Mouse (Mus musculus) cerebellum, adult 11-12 months (tissue): ENCODE results near the gene Dohh.
A peak's percentile ranks its signal among the peaks of the same experiment; 100 is the strongest.

Source experiments
- DNase-seq: peaks from one replicate; pipeline ENCODE4 v3.0.0; 2022

Gene Dohh

DNA sequence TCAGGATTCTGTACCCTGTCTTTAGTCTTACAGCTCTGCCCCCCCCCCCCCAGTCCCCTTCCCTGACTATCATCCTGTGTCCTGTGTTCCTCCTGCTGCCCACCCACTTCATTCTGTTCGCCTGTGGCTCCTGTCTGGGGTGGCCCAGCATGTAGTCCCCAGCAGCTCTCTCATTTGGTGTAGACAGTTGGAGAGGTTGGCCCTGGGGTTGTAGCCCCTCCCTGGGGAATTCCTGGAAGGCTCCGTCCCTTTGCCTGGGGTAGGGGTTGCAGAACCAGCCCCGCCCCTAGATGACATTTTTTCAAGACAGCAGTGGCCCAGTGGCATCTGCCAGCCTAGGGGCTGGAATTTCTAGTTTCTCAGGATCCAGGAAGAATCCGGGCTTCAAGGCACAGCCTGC, 26.0 kb upstream of the Dohh start:
- peak; percentile 60 for DNase-seq

DNA sequence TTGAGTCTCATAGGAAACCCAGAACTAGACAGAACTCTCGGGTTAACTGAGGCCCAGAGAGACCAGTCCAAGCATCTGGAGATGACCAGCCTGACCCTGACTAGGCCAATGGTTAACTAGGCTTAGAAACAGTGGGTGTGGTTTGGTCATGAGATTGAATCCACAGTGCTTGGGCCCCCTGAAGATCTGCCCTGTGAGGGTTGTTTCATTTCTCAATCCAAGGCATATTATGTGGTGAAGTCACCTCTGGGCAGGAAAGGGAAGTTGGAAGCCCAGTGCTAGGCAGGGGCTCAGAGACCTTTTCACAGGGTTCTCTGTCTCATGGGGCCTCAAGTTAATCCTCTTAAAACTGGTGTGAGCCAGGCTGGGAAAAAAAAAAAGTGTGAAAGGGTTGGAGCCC, 25.4 kb upstream of the Dohh start:
- DNase-seq: no peak

DNA sequence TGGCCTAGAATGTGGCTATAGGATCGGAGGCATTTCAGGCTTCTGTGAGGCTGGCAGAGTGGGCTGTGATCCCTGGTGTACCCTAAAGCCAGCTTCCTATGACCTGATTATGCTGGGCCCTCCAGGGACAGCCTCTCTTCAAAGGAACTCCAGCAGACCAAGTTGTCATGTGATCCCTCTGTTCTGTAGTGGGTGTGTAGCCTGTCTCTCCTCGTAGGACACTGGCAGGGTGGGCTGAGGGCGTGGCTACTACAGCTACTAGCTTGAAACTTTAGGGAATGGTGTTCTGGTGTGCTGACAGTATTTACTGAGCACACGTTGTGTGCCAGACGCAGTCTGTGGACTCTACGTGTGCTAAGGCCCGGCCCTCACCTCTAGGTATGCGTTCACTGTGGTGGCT, 23.5 kb upstream of the Dohh start:
- DNase-seq: no peak

DNA sequence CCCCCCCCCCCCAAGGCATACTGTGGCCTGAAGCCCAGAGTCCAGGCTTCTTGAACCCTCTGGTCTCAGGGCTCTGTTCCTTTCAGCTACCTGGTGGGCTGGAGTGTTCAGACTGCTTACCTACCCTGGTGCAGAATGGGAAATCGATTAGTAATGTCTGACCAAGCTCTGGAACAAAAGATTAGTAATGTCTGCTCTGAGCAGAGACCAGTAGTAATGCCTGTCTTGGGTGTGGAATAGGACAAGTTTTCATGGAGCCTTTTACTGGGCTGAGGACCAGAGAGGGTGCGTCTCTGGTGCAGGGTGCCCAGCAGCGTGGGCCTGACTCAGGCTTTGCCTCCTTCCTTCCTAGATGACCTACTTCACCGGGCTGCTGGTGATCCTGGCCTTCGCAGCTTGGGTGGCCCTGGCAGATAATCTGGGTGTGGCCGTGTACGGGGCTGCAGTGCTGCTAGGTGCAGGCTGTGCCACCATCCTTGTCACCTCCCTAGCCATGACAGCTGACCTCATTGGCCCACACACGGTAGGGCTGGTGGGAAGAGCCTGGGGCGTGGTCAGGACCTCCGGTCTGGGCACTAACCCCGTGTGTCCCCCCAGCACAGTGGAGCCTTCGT, 21.8 kb upstream of the Dohh start:
- DNase-seq: no peak

DNA sequence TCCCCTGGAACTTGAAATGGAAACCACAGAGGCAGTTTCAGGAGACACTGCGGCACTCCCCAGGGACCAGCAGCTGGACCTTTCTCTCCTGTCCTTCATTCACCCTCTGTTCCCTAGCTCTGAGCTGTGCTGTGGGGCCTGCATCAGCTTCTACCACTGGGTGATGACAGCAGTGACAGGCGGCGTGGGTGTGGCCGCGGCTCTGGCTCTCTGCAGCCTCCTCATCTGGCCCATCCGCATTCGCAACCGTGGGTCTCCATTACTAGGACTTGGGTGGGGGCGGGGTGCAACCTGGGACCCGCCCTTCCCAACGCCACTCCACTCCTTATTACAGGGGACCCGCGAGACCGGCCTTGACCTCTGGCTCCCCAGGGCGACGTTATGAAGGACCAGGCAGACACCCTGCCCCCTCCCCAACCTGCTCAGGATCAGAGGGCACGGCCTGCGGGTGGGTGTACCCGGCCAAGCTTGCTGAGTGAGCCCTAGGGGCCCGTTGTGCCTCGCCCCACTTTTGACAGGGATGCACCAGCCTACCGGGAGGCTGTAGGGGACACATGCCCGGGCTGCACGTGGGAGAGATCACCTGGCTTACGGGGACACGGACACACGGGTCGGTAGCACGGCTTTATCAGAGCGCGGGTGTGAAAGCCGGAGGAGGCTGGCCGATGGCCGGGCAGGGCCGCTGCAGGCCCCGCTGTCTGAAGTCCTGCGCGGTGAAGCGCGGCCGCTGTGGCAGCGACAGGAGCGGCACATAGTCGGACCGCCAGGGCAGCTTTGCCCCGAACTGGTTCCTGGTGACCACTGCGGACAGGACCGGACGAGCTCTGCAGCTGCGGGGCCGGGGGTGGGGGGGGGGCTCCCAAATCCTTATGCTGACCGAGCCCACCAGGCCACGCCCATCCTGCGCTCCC, 20.5 kb upstream of the Dohh start:
- DNase-seq: no peak

DNA sequence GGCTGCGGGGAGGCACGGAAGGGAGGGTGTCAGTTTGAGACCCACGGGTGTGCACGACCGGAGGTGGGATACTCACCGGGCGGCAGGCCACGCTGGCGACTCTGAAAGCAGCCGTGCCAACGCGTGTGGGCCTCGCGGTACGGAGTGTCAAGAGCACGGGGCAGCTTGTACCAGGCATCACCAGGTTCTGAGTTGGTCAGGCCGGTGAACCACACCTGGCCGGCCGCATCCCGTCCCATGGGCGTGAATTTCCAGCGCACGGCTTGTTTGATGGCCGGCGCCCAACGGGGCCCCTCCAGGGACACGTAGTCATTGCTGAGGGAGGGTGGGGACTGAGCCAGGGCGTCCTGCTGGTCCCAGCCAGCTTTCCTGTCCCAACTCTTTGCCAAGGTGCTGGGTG, 19.6 kb upstream of the Dohh start:
- no peak for DNase-seq

DNA sequence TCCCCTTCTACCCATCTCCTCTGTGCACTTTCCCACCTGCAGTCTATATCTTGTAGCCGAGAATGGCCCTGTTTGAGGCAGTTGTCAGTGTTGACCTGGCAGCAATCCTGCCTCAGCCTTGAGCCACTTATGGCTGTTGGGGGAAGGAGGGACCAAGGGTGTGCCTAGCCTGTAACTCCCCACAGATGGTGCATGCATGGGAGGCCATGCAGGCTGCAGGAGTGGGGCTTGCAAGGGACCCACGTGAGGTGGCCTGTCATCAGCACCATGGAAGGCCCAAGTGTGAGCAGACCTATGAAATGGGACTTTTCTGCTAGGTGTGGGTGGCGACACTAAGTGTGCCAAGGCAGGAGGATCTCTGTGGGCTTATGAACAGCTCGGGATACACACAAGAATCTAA, 19.2 kb upstream of the Dohh start:
- DNase-seq: no peak

DNA sequence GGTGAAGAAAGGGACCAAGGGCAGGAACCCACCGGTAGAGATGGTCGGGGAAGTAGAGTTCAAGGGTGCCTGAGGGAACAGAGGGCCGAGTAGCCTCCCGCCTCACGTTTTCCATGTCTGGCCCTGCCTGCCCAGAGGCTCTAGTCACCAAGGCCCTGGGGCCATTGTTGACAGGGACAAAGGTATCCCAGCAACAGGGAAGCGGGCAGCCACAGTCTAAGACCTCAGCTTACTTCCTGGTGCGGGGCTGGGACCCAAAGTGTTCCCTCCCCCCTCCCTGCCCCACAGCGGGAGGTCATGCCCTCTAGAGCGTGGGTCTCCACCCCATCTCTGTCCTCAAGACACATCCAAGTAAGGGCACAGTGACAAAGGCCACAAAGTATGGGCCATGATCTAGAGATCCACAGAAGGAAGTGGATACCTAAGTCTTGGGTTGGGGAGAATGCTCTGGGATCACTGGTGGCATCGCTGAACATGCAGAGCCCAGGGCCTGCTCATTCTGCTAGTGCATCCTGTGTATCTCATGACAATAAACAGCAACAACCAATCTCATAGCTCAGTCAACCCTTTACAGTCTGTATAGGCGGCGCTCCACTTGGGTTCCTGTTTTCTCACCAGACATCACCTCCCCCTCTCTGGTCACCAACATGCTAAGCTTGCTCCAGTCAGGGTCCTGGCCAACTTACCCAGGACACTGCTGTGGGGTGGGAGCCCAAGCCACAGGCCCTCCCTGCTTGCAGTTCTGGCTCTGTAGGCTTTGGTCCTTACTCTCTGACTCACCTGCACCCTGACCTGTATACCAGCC, 18.4 kb upstream of the Dohh start, which contains the start of gene 4930404N11Rik:
Gene 4930404N11Rik (minus strand): TSS at position 145 of the 805 bp plus-strand sequence.
- DNase-seq: no peak

DNA sequence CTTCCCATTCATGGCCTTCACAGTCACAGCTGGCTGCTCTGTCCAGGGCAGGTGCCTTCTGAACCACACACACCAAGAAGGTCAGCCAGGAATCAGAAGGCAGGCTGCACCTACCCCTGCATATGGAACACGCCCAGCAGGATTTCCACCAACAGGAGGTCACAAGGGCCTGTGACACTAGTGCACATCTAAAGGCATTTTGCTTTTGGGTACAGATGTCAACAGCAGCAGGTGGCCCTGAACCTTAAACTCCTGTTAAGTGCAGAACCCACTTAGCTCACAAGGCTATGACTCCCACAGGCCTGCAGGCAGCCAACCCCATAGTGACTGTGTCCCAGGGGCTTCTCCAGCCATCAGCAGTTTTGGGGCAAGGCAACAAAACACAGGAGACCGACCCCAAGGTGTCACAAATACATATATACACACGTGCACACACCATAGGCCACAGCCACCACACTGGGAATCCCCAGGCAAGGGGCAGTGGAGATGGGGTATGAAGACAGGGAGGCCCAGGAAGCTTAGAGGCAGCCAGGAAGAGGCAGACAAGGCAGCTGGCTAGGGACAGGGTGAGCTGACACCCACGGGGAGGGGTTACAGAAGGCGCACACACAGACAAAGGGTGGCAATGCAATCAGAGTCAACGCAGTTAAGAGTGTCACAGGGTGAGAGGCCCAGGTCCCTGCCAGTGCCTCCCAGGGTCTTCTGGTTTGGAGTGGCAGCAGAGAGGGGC, 17.6 kb upstream of the Dohh start:
- DNase-seq: no peak

DNA sequence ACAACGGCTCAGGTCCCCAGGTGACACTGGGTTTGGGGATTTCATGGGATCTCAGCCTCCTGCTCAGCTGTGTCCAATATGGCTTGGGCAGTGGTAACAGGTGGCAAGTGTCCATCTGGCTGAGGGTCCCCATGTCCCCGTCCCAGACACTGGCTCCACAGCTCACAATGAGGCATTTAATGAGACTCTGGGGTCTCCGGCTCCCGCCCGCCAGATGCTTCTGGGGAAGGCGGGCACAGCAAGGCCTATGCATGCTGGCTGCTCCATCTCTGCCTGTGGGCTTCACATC, 17.1 kb upstream of the Dohh start:
- DNase-seq: no peak

DNA sequence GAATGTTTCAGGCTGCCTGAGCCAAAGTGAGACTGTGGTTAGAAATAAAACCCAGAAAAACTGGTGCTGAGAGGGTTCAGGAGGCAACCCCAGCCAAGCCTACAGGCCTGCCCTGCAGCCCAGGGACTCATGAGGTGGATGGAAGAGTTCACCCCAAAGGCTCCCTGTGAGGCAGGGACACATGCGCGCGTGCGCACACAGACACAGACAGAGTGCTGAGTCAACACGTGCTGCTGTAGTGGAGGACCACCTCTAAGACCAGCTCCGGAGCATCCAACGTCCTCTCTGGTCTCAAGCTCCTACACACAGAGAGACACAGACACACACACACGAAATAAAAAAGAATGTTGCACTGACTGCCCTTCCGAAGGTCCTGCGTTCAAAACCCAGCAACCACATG, 8.9 kb upstream of the Dohh start:
- DNase-seq: no peak

DNA sequence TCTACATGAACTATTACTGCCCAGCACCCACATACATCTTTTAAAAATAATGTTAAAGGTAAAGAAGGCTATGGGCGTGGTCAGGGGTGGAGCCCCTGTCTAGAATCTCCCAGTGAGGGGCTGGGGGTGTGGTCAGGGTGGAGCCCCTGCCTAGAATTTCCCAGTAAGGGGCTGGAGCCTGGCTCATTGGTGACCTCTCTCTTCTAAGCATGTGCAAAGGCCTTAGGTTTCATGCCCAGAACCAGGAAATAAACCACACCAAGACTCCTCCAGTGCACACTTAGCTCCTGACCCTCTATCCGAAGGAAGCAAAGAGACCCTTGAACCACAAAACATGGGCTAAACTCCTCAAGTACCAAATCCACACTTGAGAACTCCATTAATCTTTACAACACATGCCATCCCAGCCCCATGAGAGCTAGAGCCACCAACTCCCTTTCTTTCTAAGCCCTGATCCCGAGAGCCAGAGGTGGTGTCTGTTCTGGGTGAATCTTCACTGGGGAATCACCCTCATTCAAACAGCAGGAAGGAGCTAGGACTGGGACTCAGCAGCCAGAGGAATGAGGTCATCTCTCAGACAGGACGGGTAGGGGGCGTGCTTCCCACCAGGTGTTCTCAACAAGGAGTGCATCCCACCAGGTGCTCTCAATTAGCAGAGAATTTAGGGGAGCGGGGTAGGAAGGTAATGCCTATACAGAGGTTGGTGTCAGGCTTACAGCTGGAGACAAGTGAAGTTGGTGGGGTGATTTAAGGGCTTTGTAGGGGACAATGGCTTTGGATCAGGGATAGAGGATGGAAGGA, 7.5 kb upstream of the Dohh start:
- no peak for DNase-seq

DNA sequence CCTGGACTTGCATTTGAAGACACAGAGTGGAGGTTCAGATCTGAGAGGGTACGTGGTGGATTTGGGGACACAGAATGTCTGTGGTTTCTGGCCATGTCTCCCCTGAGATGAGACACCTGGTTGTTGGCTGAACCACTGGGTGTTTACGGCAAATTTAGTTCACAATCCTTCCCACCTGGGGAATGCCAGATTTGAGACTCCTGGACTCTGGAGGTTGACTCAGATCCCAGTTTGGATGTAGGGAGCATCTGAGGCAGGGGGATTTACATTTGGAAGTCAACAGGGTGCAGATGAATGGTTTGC, 6.9 kb upstream of the Dohh start:
- DNase-seq: no peak

DNA sequence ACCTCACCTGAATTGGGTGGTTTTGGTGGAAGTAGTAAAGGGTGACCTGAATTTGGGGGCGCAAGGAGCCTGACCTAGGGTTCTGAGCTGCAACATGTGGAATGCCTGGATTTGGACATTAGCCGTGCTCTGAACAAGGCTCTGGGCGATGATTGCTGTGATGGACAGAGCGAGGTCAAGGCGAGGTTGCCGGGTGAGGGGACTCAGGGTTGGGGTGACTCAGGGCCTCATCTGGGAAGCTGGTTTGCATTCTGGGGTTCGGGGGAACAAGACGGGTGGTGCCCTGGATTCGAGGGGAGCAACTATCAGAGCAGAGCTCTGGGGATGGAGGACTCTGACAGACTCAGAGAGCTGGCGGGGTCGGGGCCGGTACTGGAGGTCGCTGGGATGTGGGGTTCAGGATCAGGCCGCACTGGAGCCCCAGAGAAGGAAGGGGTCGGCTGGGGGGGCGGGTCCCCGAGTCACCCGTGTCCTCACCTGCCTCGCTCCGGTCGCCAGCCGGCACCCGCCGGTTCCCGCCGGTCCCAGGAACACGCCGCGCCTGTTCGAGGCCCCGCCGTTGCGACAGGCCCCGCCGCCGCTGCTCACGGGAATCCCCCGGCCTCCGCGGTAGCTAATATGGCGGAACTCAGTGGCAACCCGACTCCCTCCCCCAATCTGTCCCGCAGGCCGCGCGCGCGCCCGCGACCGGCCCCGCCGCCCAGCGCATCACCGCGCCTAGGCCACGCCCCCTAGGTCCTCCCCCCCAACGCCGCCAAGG, 6.3 kb upstream of the Dohh start, which contains the start of gene Fzr1:
Gene Fzr1 (minus strand): TSS at position 724 of the 760 bp plus-strand sequence.
- no peak for DNase-seq

DNA sequence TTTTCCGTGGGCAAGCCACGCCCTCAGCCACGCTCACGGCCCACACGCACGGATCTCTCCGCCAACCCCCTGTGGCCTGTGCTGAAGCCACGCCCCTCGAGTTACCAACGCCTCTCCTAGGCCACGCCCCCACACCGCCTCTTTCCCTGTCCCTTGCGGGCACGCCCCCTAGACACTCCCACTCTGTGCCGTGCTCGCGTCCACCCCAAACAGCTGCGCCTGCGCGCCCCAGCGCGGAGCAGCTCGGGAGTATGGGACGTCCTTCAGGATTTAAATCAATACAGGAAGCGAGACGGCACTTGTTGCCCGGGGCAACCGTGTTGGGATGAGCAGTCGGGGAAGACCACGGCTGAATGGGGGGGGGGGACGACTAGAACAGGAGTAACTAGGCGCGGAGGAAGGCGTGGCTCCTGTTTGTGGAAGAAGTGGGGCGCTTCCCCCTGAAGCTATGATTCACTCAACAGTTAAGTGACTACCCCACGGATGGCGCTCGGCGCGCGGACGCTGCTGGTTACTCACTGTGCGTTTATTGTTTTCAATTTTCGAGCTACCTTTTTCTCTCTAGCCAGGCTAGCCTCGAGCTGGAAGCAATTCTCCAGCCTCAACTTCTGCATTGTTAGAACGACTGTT, 5.6 kb upstream of the Dohh start:
- DNase-seq: peak; percentile 100

DNA sequence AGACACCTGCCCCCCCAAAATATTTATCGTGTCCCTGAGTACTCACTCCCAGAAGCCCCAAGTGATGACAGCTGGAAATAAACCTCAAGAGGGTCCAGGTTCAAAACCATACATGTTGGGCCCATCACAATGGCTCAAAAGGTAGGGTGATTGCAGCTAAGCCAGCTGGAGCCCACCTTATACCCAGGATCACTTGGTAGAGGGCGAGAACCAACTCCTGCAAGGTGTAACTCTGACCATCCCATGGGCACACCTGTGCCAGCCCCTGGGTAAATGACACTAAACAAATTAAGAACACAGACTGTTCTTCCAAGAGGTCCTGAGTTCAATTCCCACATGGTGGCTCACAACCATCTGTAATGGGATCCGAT, 5.1 kb upstream of the Dohh start:
- DNase-seq: no peak

DNA sequence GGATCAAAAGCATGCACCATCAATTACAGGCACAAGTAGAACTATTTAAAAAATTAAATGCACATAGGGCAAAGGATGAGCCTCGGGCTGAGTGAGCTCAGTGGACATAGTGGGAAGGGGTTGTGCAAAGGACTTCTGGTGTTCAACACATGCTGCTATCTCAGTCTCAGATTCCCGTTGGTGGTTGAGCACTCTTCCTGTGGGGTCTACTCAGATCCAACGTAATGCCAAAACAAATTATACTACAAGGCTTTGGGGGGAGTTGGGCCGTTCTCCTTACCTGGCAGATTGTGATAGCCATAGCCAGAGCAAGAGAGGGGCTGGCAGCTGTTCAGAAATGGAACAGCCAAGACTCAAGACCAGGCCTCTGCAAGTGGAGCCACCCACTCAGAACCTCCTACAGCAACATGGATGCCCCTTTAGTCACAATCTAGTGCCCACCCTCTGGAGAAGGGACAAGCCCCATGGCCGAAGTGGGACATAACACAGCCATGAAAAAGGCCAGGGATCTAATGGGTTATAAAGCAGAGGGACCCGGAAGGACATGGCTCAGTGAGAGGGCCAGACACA, 4.3 kb upstream of the Dohh start:
- peak; percentile 68 for DNase-seq

DNA sequence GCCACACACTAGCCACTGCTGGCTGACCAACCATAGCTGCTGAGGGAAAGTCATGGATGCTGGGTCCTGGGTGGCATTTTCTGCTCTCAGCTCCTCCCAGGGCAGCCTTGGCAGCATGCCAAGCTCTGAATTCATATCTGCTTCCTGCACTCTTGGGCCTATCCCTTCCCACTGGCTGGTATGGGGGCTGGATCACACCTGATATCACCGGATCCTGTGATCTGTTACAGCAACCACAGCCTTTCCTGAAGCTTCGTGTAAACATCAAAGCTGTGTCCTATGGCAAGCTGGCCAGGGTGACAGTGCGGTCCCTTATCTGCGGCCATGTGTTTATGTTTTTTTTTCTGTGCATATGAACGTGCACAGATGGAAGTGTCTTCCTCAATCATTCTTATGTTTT, 2.2 kb upstream of the Dohh start:
- DNase-seq: no peak

DNA sequence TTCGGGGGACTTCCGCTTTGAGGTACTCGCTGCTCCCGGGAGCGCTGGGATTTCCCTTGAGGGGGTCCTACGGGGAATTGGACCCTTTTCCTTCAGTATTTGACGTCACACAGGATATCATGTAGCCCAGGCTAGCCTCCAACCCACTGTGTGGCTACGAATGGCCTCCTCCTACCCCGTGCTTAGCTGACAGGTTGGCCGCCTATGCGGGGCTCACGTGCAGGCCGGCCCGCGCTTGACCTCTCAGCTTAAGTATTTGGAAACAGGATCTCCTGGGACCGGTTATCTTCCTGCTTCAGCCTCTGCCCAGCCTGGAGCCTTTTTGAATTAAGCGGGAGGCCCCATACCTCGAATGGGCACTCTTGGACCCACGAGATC, 366 bp downstream of the Dohh start:
- no peak for DNase-seq

DNA sequence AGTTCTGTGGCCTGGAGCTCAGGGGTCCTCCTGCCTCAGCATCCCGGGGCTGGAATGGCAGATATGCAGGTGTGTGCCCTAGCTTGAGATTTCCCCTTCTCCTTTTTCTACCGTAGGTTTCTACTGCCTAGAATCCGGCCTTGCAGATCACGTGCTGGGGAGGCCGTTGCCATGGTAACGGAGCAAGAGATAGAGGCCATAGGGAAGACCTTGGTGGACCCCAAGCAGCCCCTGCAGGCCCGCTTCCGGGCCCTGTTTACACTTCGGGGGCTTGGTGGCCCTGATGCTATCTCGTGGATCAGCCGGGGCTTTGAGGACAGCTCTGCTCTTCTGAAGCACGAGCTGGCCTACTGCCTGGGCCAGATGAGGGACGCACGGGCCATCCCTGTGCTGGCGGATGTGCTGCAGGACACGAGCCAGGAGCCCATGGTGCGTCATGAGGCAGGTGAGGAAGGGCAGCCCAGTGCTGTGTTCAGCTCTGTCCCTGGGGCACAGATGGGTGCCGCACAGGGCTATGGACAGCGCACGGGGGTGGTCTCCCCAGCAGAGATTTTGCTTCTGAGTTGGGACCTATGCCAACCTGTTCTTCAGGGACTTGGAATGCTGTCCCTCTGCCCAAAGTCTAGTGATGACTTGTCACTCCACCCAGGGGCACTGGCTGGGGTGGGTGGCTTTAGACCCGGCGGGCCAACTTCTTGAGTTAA, 1.5 kb downstream of the Dohh start:
- DNase-seq: no peak
